Mouse (Mus musculus): ENCODE measurements around the gene Gm26992.

GRCm38 (mm10) chrX:103518798-103519197 lies 97.0 kb downstream of the Gm26992 start:
- TF ChIP-seq EP300 (IDR thresholded peaks at IDR 0.05; ENCODE audit: low read depth) = no peak
- no peak for TF ChIP-seq CTCF (IDR thresholded peaks at IDR 0.05; ENCODE audit: low read depth)
